Mouse (Mus musculus) small intestine, adult 2 months (tissue): ENCODE results near the gene Slc35e3.

Experiments
- CTCF ChIP-seq: fragments of 200-500 bp; IDR thresholded peaks from 2 replicates; pipeline ENCODE4 v1.5.1; 2012; ENCODE audit warnings: low read depth, mild to moderate bottlenecking, control low read depth, inconsistent platforms, low read length, moderate library complexity, mixed read lengths; ENCODE audit not compliant: insufficient replicate concordance, insufficient read length; ENCODE audit errors: extremely low read depth
- POLR2A ChIP-seq: fragments of 200-500 bp; IDR thresholded peaks from 2 replicates; pipeline ENCODE4 v1.6.1; 2012; ENCODE audit warnings: low read depth, mild to moderate bottlenecking, control low read depth, inconsistent platforms, low read length, moderate library complexity

GRCm38 (mm10) chr10:117708856-117709255 is 37.3 kb downstream of the Slc35e3 start:
- TF ChIP-seq POLR2A (no peak), CTCF (no peak)
